Mouse (Mus musculus) small intestine, adult 2 months (tissue): ENCODE results near the gene Ddr2. TPM values are rescaled to one million over a fixed set of nuclear protein-coding genes. Genes with fewer than 3 reads are reported as not detected.
"Not testable (repeated sequence)": the region's sequence is repeated elsewhere in the genome, so short reads cannot be mapped to it uniquely, and the experiment has no call there.

Source experiments
- H3K27ac ChIP-seq: fragments of 200-500 bp; 2 replicates; pipeline ENCODE4 v1.5.1; 2012; ENCODE audit warnings: low read depth, low read length, control low read depth, inconsistent platforms; ENCODE audit not compliant: insufficient read depth
- H3K27me3 ChIP-seq: fragments of 200-500 bp; 2 replicates; pipeline ENCODE4 v1.6.1; 2012; ENCODE audit warnings: mild to moderate bottlenecking, moderate library complexity, low read length, inconsistent platforms; ENCODE audit not compliant: control insufficient read depth, insufficient read depth
- H3K36me3 ChIP-seq: fragments of 200-500 bp; 2 replicates; pipeline ENCODE4 v1.6.1; 2012; ENCODE audit warnings: mild to moderate bottlenecking, low read length, control low read depth, inconsistent platforms; ENCODE audit not compliant: control insufficient read depth, insufficient read depth
- H3K4me1 ChIP-seq: fragments of 200-500 bp; 2 replicates; pipeline ENCODE4 v1.6.1; 2012; ENCODE audit warnings: low read length, inconsistent platforms, mixed read lengths; ENCODE audit not compliant: control insufficient read depth, insufficient read depth, insufficient read length
- H3K4me3 ChIP-seq: fragments of 200-500 bp; 2 replicates; pipeline ENCODE4 v1.5.1; 2012; ENCODE audit warnings: low read depth, mild to moderate bottlenecking, control low read depth, inconsistent platforms, low read length, moderate library complexity
- CTCF ChIP-seq: fragments of 200-500 bp; IDR thresholded peaks from 2 replicates; pipeline ENCODE4 v1.5.1; 2012; ENCODE audit warnings: low read depth, mild to moderate bottlenecking, control low read depth, inconsistent platforms, low read length, moderate library complexity, mixed read lengths; ENCODE audit not compliant: insufficient replicate concordance, insufficient read length; ENCODE audit errors: extremely low read depth
- POLR2A ChIP-seq: fragments of 200-500 bp; IDR thresholded peaks from 2 replicates; pipeline ENCODE4 v1.6.1; 2012; ENCODE audit warnings: low read depth, mild to moderate bottlenecking, control low read depth, inconsistent platforms, low read length, moderate library complexity
- WGBS: fragments of 180-500 bp; shearing (Covaris S2); methylation state at CpG from one replicate; pipeline ENCODE4 v1.1.7; 2018; 5-methylcytosine and 5-hydroxymethylcytosine counted together
- polyA plus RNA-seq: library from polyadenylated mRNA; depleted of rRNA; stranded (reverse); fragments of >200 nt; gene quantifications from 2 replicates; pipeline ENCODE4 v1.2.3, GENCODE M21; 2012

Ddr2 gene
- polyA plus RNA-seq, 1 experiment = 4.0 TPM

GRCm38 (mm10) chr1:170109776-170110515, 616 bp downstream of the Ddr2 start:
- no peak for TF ChIP-seq POLR2A
- no peak for TF ChIP-seq CTCF
- no peaks in the 10 kb centered on the region for H3K36me3 ChIP-seq
- H3K27me3 ChIP-seq = no peaks in the 10 kb centered on the region
- H3K4me1 ChIP-seq = no peaks in the 10 kb centered on the region; the same call in 1 of the 2 replicates
- H3K4me3 ChIP-seq = peak overlapping the region; percentile 56
- 74% methylated on average over 19 of the region's 19 CpGs for WGBS
- H3K27ac ChIP-seq = peak overlapping the region; percentile 75

GRCm38 (mm10) chr1:170102814-170103213, 7.7 kb downstream of the Ddr2 start:
- not testable (repeated sequence) for H3K4me1 ChIP-seq, H3K27ac ChIP-seq, H3K27me3 ChIP-seq, H3K4me3 ChIP-seq, H3K36me3 ChIP-seq
- 70% methylated on average over 6 of the region's 6 CpGs for WGBS

GRCm38 (mm10) chr1:170086631-170087030, 23.9 kb downstream of the Ddr2 start:
- Histone ChIP-seq H3K27me3 (no peaks in the 10 kb centered on the region; the same call in 1 of the 2 replicates), H3K36me3 (no peaks in the 10 kb centered on the region), H3K27ac (no peak overlapping the region), H3K4me1 (no peaks in the 10 kb centered on the region), H3K4me3 (no peak overlapping the region)
- WGBS = 88% methylated on average over 7 of the region's 7 CpGs
- no peak for TF ChIP-seq CTCF

- no peaks in the 10 kb centered on the region for H3K27me3 ChIP-seq
- TF ChIP-seq POLR2A (no peak), CTCF (no peak)
- H3K36me3 ChIP-seq = no peaks in the 10 kb centered on the region
- no peak overlapping the region for H3K4me3 ChIP-seq
- 82% methylated on average over 12 of the region's 12 CpGs for WGBS
- no peaks in the 10 kb centered on the region for H3K4me1 ChIP-seq
- H3K27ac ChIP-seq = no peak overlapping the region
Measured at GRCm38 (mm10) chr1:170084151-170084796, 26.3 kb downstream of the Ddr2 start.

GRCm38 (mm10) chr1:170080907-170081306, 29.7 kb downstream of the Ddr2 start:
- Histone ChIP-seq H3K27me3 (no peaks in the 10 kb centered on the region), H3K4me1 (no peaks in the 10 kb centered on the region), H3K27ac (no peak overlapping the region), H3K36me3 (no peaks in the 10 kb centered on the region), H3K4me3 (no peak overlapping the region)
- TF ChIP-seq POLR2A (no peak), CTCF (no peak)
- WGBS = 71% methylated on average over 1 of the region's 1 CpGs

- TF ChIP-seq CTCF = no peak
- no peak for TF ChIP-seq POLR2A
- Histone ChIP-seq H3K4me1 (no peaks in the 10 kb centered on the region), H3K36me3 (no peaks in the 10 kb centered on the region), H3K27me3 (no peaks in the 10 kb centered on the region), H3K4me3 (no peak overlapping the region), H3K27ac (no peak overlapping the region)
- 73% methylated on average over 2 of the region's 2 CpGs for WGBS
Measured at GRCm38 (mm10) chr1:170079465-170079864, 31.1 kb downstream of the Ddr2 start.

GRCm38 (mm10) chr1:170076339-170076738, 34.2 kb downstream of the Ddr2 start:
- Histone ChIP-seq H3K4me1 (no peaks in the 10 kb centered on the region), H3K36me3 (no peaks in the 10 kb centered on the region), H3K27ac (no peak overlapping the region), H3K27me3 (no peaks in the 10 kb centered on the region), H3K4me3 (no peak overlapping the region)
- TF ChIP-seq POLR2A (no peak), CTCF (no peak)
- 74% methylated on average over 5 of the region's 5 CpGs for WGBS
